Mouse (Mus musculus): ENCODE data around the gene Gm20388. TPM values are rescaled to one million over a fixed set of nuclear protein-coding genes. Genes with fewer than 3 reads are reported as not detected.

Gm20388 gene
- polyA plus RNA-seq, 1 experiment from 2014 or later, result not detected

- peaks cover 73% of the 10 kb centered on the region for H3K36me3 ChIP-seq
- no peaks in the 10 kb centered on the region for H3K27me3 ChIP-seq
- DNase-seq, result no peak
- no peaks in the 10 kb centered on the region for H3K9me3 ChIP-seq (replicated peaks)
- H3K4me1 ChIP-seq (replicated peaks), result peaks cover 12% of the 10 kb centered on the region; the same call in 1 of the 2 replicates
- H3K4me3 ChIP-seq (replicated peaks), result no peak overlapping the region
- H3K27ac ChIP-seq, result no peak overlapping the region
- H3K4me2 ChIP-seq, result no peak overlapping the region
- no peak for ATAC-seq (ENCODE audit: low read depth)
- H3K9ac ChIP-seq, result no peak overlapping the region
- WGBS (ENCODE audit: insufficient replicate concordance), result 88% methylated on average over 7 of the region's 7 CpGs
Observed at GRCm38 (mm10) chr8:124328259-124328658, 4417.6 kb downstream of the Gm20388 start.

GRCm38 (mm10) chr8:124329690-124330089 lies 4419.0 kb downstream of the Gm20388 start:
- Histone ChIP-seq H3K27ac (no peak overlapping the region), H3K27me3 (no peaks in the 10 kb centered on the region), H3K9ac (no peak overlapping the region), H3K4me3 (replicated peaks) (no peak overlapping the region), H3K4me2 (no peak overlapping the region), H3K9me3 (replicated peaks) (no peaks in the 10 kb centered on the region), H3K4me1 (replicated peaks) (peaks cover 10% of the 10 kb centered on the region; the same call in 1 of the 2 replicates), H3K36me3 (peaks cover 73% of the 10 kb centered on the region)
- WGBS (ENCODE audit: insufficient replicate concordance), result 81% methylated on average over 10 of the region's 10 CpGs
- DNase-seq, result no peak
- ATAC-seq (ENCODE audit: low read depth), result no peak

- H3K27ac ChIP-seq, result no peak overlapping the region
- WGBS (ENCODE audit: insufficient replicate concordance), result 79% methylated on average over 2 of the region's 3 CpGs
- DNase-seq, result no peak
- no peak overlapping the region for H3K9ac ChIP-seq
- H3K4me1 ChIP-seq (replicated peaks), result peaks cover 8% of the 10 kb centered on the region; the same call in 1 of the 2 replicates
- H3K27me3 ChIP-seq, result no peaks in the 10 kb centered on the region
- H3K9me3 ChIP-seq (replicated peaks), result no peaks in the 10 kb centered on the region
- H3K4me2 ChIP-seq, result no peak overlapping the region
- peaks cover 73% of the 10 kb centered on the region for H3K36me3 ChIP-seq
- H3K4me3 ChIP-seq (replicated peaks), result no peak overlapping the region
- no peak for ATAC-seq (ENCODE audit: low read depth)
Observed at GRCm38 (mm10) chr8:124330433-124330832, 4419.8 kb downstream of the Gm20388 start.

- Histone ChIP-seq H3K27ac (no peak overlapping the region), H3K9ac (no peak overlapping the region), H3K4me3 (replicated peaks) (no peak overlapping the region), H3K27me3 (no peaks in the 10 kb centered on the region), H3K4me2 (no peak overlapping the region), H3K9me3 (replicated peaks) (no peaks in the 10 kb centered on the region), H3K4me1 (replicated peaks) (peaks cover 8% of the 10 kb centered on the region; the same call in 1 of the 2 replicates), H3K36me3 (peaks cover 72% of the 10 kb centered on the region)
- DNase-seq (no peak), ATAC-seq (ENCODE audit: low read depth) (no peak)
- 77% methylated on average over 3 of the region's 3 CpGs for WGBS (ENCODE audit: insufficient replicate concordance)
Observed at GRCm38 (mm10) chr8:124331094-124331493, 4420.5 kb downstream of the Gm20388 start.

- no peak overlapping the region for H3K9ac ChIP-seq
Observed at GRCm38 (mm10) chr8:124331706-124332105, 4421.1 kb downstream of the Gm20388 start.

GRCm38 (mm10) chr8:124336302-124336701 lies 4425.7 kb downstream of the Gm20388 start:
- no peak overlapping the region for H3K4me3 ChIP-seq (replicated peaks)
- no peak overlapping the region for H3K9ac ChIP-seq
- no peaks in the 10 kb centered on the region for H3K9me3 ChIP-seq (replicated peaks)
- WGBS (ENCODE audit: insufficient replicate concordance), result 87% methylated on average over 13 of the region's 13 CpGs
- no peaks in the 10 kb centered on the region for H3K4me1 ChIP-seq (replicated peaks)
- ATAC-seq (ENCODE audit: low read depth) (no peak), DNase-seq (no peak)
- H3K4me2 ChIP-seq, result no peak overlapping the region
- H3K27me3 ChIP-seq, result no peaks in the 10 kb centered on the region
- no peak overlapping the region for H3K27ac ChIP-seq
- peaks cover 85% of the 10 kb centered on the region for H3K36me3 ChIP-seq

More at GRCm38 (mm10) chr8:124331706-124332105, 4421.1 kb downstream of the Gm20388 start:
- WGBS (ENCODE audit: insufficient replicate concordance), result 84% methylated on average over 11 of the region's 11 CpGs
- Histone ChIP-seq H3K4me1 (replicated peaks) (peaks cover 5% of the 10 kb centered on the region; the same call in 1 of the 2 replicates), H3K27me3 (no peaks in the 10 kb centered on the region), H3K4me3 (replicated peaks) (no peak overlapping the region), H3K4me2 (no peak overlapping the region), H3K27ac (no peak overlapping the region), H3K9me3 (replicated peaks) (no peaks in the 10 kb centered on the region), H3K36me3 (peaks cover 72% of the 10 kb centered on the region)
- ATAC-seq (ENCODE audit: low read depth), result no peak
- no peak for DNase-seq

- Histone ChIP-seq H3K4me1 (replicated peaks) (peaks cover 9% of the 10 kb centered on the region), H3K36me3 (peaks cover 80% of the 10 kb centered on the region), H3K4me2 (no peak overlapping the region), H3K9me3 (replicated peaks) (no peaks in the 10 kb centered on the region), H3K4me3 (replicated peaks) (no peak overlapping the region), H3K27me3 (no peaks in the 10 kb centered on the region), H3K9ac (no peak overlapping the region), H3K27ac (no peak overlapping the region)
- WGBS (ENCODE audit: insufficient replicate concordance), result 81% methylated on average over 3 of the region's 3 CpGs
- DNase-seq (no peak), ATAC-seq (ENCODE audit: low read depth) (no peak)
Observed at GRCm38 (mm10) chr8:124339742-124340141, 4429.1 kb downstream of the Gm20388 start.

GRCm38 (mm10) chr8:124340360-124341068 lies 4429.9 kb downstream of the Gm20388 start:
- H3K9me3 ChIP-seq (replicated peaks), result no peaks in the 10 kb centered on the region
- peaks cover 72% of the 10 kb centered on the region for H3K36me3 ChIP-seq
- H3K4me3 ChIP-seq (replicated peaks), result no peak overlapping the region
- H3K4me2 ChIP-seq, result no peak overlapping the region
- H3K9ac ChIP-seq, result no peak overlapping the region
- peaks cover 14% of the 10 kb centered on the region for H3K4me1 ChIP-seq (replicated peaks)
- no peak for ATAC-seq (ENCODE audit: low read depth)
- 83% methylated on average over 17 of the region's 17 CpGs for WGBS (ENCODE audit: insufficient replicate concordance)
- DNase-seq, result no peak
- H3K27ac ChIP-seq, result no peak overlapping the region
- H3K27me3 ChIP-seq, result no peaks in the 10 kb centered on the region

GRCm38 (mm10) chr8:124343151-124343550 lies 4432.5 kb downstream of the Gm20388 start:
- H3K4me1 ChIP-seq (replicated peaks), result peaks cover 14% of the 10 kb centered on the region
- no peak overlapping the region for H3K4me2 ChIP-seq
- H3K27ac ChIP-seq, result no peak overlapping the region
- DNase-seq (no peak), ATAC-seq (ENCODE audit: low read depth) (no peak)
- H3K4me3 ChIP-seq (replicated peaks), result no peak overlapping the region
- H3K36me3 ChIP-seq, result peaks cover 47% of the 10 kb centered on the region
- no peak overlapping the region for H3K9ac ChIP-seq
- WGBS (ENCODE audit: insufficient replicate concordance), result 88% methylated on average over 15 of the region's 15 CpGs
- H3K9me3 ChIP-seq (replicated peaks), result no peaks in the 10 kb centered on the region
- H3K27me3 ChIP-seq, result no peaks in the 10 kb centered on the region

GRCm38 (mm10) chr8:124343991-124344390 lies 4433.4 kb downstream of the Gm20388 start:
- Histone ChIP-seq H3K4me1 (replicated peaks) (peaks cover 14% of the 10 kb centered on the region), H3K36me3 (peaks cover 39% of the 10 kb centered on the region), H3K9ac (no peak overlapping the region), H3K4me2 (no peak overlapping the region), H3K4me3 (replicated peaks) (no peak overlapping the region), H3K9me3 (replicated peaks) (no peaks in the 10 kb centered on the region), H3K27ac (no peak overlapping the region), H3K27me3 (no peaks in the 10 kb centered on the region)
- DNase-seq (no peak), ATAC-seq (ENCODE audit: low read depth) (peak; percentile 51)
- 74% methylated on average over 12 of the region's 12 CpGs for WGBS (ENCODE audit: insufficient replicate concordance)

- Histone ChIP-seq H3K9ac (no peak overlapping the region), H3K36me3 (peaks cover 32% of the 10 kb centered on the region), H3K27ac (no peak overlapping the region), H3K27me3 (no peaks in the 10 kb centered on the region), H3K4me1 (replicated peaks) (peaks cover 14% of the 10 kb centered on the region), H3K9me3 (replicated peaks) (no peaks in the 10 kb centered on the region), H3K4me3 (replicated peaks) (no peak overlapping the region), H3K4me2 (no peak overlapping the region)
- 72% methylated on average over 10 of the region's 10 CpGs for WGBS (ENCODE audit: insufficient replicate concordance)
- no peak for ATAC-seq (ENCODE audit: low read depth)
- no peak for DNase-seq
Observed at GRCm38 (mm10) chr8:124345098-124345497, 4434.5 kb downstream of the Gm20388 start.

All from liver, embryonic 13.5 days (tissue).